Mouse (Mus musculus): Measurements from ENCODE around the gene Trim63. TPM values are rescaled to one million over a fixed set of nuclear protein-coding genes. Genes with fewer than 3 reads are reported as not detected.
A peak's percentile ranks its signal among the peaks of the same experiment; 100 is the strongest.
"Not testable (repeated sequence)": the region's sequence is repeated elsewhere in the genome, so short reads cannot be mapped to it uniquely, and the experiment has no call there.

The Trim63 gene
- polyA plus RNA-seq, 1 experiment from 2014 or later: 3.7 TPM

DNA sequence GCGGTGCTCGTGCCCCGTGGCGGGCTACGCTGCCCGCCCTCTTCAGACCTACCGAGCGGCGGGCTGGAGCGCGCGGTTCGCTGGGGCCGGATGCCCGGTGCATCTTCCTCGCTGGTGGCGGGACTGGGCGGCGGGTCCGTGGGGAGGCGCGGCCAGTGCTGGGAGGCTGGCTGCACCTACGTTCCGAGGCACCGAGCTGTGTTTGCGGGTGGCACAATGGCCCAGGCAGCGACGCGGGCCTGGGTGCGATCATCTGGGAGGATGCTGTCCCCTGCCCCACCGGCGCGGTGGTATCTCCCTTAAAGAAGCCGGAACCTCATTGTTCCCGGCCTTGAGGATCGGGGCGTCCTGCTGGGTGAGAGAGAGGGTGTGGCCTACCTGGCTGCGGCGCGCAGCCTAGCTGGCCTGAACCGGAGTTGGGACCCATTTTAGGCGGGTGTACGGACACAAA is 27.3 kb upstream of the Trim63 start, which contains the start of gene Pdik1l:
TSS of gene Pdik1l (minus strand) at position 321 of the 451 bp plus-strand sequence.
- H3K27ac ChIP-seq: peak within 1 kb of the TSS; percentile 100
- H3K4me2 ChIP-seq: peak within 1 kb of the TSS; percentile 94
- peaks cover 33% of the 10 kb centered on the region for H3K4me1 ChIP-seq
- no peaks in the 10 kb centered on the region for H3K9me3 ChIP-seq (replicated peaks)
- H3K27me3 ChIP-seq: peaks cover 5% of the 10 kb centered on the region
- H3K9ac ChIP-seq: peak within 1 kb of the TSS; percentile 95
- peak; percentile 86 for ATAC-seq (replicated peaks; ENCODE audit: low FRiP score)
- WGBS: under 1% methylated on average over 43 of the region's 43 CpGs
- H3K36me3 ChIP-seq: peaks cover 25% of the 10 kb centered on the region
- H3K4me3 ChIP-seq (replicated peaks): peak within 1 kb of the TSS; percentile 81

DNA sequence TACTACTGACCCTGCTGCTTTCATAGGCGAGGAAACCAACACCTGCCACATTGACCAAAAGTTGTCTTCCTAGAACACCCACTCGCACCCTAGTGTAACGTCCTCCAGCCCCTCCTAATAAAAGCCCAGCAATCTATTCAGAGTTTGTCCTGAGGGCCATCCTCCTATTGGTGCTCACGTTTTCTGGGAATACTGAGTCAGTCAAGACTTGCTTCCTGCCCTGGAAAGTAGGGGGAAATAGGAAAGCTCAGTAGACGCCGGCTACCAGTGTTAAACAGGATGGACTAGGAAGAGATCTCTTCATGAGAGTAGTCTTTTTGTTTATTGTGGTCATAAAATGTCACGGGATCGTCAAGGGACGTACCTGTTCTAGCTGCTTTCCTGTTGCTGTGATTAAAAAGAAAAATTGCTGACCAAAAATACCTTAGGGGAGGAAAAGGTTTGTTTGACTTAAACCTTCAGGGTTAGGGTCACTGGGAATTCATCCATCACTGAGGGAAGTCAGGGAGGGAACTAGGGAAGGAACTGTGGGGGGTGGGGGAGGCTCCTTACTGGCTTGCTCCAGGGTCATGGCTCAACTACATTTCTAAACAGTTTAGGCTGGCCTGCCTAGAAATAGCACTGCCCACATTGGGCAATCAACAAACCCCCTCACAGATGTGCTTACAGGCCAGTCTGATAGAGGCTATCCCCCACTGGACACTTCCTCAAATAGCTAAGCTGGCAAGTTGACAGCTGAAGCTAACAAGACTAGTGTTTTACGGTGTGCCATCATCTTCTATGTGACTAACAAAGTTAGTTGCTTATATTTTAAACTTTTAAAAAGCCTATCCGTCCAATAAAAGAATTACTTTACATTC is 26.3 kb upstream of the Trim63 start:
- peaks cover 15% of the 10 kb centered on the region for H3K27me3 ChIP-seq
- no peaks in the 10 kb centered on the region for H3K9me3 ChIP-seq (replicated peaks)
- H3K4me1 ChIP-seq: peaks cover 33% of the 10 kb centered on the region
- peak overlapping the region; percentile 81 for H3K4me3 ChIP-seq (replicated peaks)
- WGBS: 13% methylated on average over 11 of the region's 11 CpGs
- H3K9ac ChIP-seq: peak overlapping the region; percentile 95
- peak overlapping the region; percentile 100 for H3K27ac ChIP-seq
- peaks cover 15% of the 10 kb centered on the region for H3K36me3 ChIP-seq
- no peak for ATAC-seq (replicated peaks; ENCODE audit: low FRiP score)
- H3K4me2 ChIP-seq: peak overlapping the region; percentile 94

GRCm38 (mm10) chr4:134292067-134292466 is 22.9 kb upstream of the Trim63 start:
- Histone ChIP-seq H3K4me1 (peaks cover 22% of the 10 kb centered on the region), H3K4me3 (replicated peaks) (no peak overlapping the region), H3K27me3 (peaks cover 25% of the 10 kb centered on the region), H3K9me3 (replicated peaks) (no peaks in the 10 kb centered on the region), H3K36me3 (no peaks in the 10 kb centered on the region), H3K9ac (no peak overlapping the region), H3K27ac (no peak overlapping the region), H3K4me2 (no peak overlapping the region)
- ATAC-seq (replicated peaks; ENCODE audit: low FRiP score): no peak
- WGBS: 24% methylated on average over 7 of the region's 7 CpGs

- Histone ChIP-seq H3K4me3 (replicated peaks) (no peak overlapping the region), H3K9me3 (replicated peaks) (no peaks in the 10 kb centered on the region), H3K9ac (no peak overlapping the region), H3K4me2 (no peak overlapping the region), H3K27me3 (peaks cover 25% of the 10 kb centered on the region), H3K36me3 (no peaks in the 10 kb centered on the region), H3K4me1 (peaks cover 18% of the 10 kb centered on the region), H3K27ac (no peak overlapping the region)
- no peak for ATAC-seq (replicated peaks; ENCODE audit: low FRiP score)
- WGBS: 68% methylated on average over 18 of the region's 18 CpGs
These were observed 21.7 kb upstream of the Trim63 start for GRCm38 (mm10) chr4:134293061-134293691.

GRCm38 (mm10) chr4:134293692-134294163 is 21.2 kb upstream of the Trim63 start:
- Histone ChIP-seq H3K27me3 (peaks cover 25% of the 10 kb centered on the region), H3K4me1 (peaks cover 13% of the 10 kb centered on the region), H3K27ac (no peak overlapping the region), H3K36me3 (no peaks in the 10 kb centered on the region), H3K9ac (no peak overlapping the region), H3K4me2 (no peak overlapping the region), H3K9me3 (replicated peaks) (no peaks in the 10 kb centered on the region), H3K4me3 (replicated peaks) (no peak overlapping the region)
- 62% methylated on average over 9 of the region's 9 CpGs for WGBS
- ATAC-seq (replicated peaks; ENCODE audit: low FRiP score): no peak

GRCm38 (mm10) chr4:134296096-134296495 is 18.8 kb upstream of the Trim63 start:
- not testable (repeated sequence) for H3K9ac ChIP-seq; H3K4me1 ChIP-seq; H3K9me3 ChIP-seq (replicated peaks); ATAC-seq (replicated peaks; ENCODE audit: low FRiP score); H3K4me2 ChIP-seq; H3K4me3 ChIP-seq (replicated peaks); H3K36me3 ChIP-seq; H3K27ac ChIP-seq
- peaks cover 25% of the 10 kb centered on the region for H3K27me3 ChIP-seq
- WGBS: 90% methylated on average over 4 of the region's 4 CpGs

DNA sequence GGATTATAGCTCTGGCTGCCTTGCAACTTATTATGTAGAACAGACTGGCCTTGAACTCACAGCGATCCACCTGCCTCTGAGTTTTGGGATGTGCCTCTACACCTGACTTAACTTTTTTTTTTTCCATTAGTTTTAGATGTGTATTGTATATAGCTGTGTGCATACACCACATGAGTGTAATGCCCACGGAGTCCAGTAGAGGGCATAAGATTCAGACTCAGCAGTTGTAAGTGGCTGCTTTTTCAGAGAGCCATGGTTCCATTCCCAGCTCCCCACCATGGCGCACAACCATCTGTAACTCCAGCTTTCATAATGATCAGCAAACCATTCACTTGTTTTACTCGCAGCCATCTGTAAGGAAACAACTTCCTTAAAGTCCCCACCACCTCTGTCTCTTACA is 18.4 kb upstream of the Trim63 start:
- Histone ChIP-seq H3K27me3 (peaks cover 25% of the 10 kb centered on the region), H3K4me2 (no peak overlapping the region), H3K4me1 (peaks cover 5% of the 10 kb centered on the region; the same call in 1 of the 2 replicates), H3K4me3 (replicated peaks) (no peak overlapping the region), H3K27ac (no peak overlapping the region), H3K9ac (no peak overlapping the region), H3K36me3 (no peaks in the 10 kb centered on the region), H3K9me3 (replicated peaks) (no peaks in the 10 kb centered on the region)
- ATAC-seq (replicated peaks; ENCODE audit: low FRiP score): no peak
- WGBS: 90% methylated on average over 4 of the region's 4 CpGs

DNA sequence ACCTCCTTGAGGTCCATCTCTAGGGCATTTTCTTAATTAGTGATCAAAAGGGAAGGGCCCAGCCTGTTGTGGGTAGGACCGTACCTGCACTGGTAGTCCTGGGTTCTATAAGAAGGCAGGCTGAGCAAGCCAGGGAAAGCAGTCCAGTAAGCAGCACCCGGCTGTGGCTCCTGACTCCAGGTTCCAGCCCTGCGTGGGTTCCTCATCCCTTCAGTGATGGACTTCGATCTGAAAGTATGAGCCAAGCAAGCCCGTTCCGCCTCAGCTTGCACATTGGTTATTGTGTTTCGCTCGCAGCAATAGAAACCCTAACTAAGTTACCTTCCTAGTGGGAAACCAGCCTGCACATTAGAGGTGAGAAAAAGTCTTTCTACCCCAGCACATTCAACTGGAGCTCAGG is 17.6 kb upstream of the Trim63 start:
- peaks cover 23% of the 10 kb centered on the region for H3K27me3 ChIP-seq
- 81% methylated on average over 8 of the region's 8 CpGs for WGBS
- no peak overlapping the region for H3K4me2 ChIP-seq
- no peak for ATAC-seq (replicated peaks; ENCODE audit: low FRiP score)
- no peaks in the 10 kb centered on the region for H3K9me3 ChIP-seq (replicated peaks)
- no peak overlapping the region for H3K9ac ChIP-seq
- H3K4me3 ChIP-seq (replicated peaks): no peak overlapping the region
- H3K27ac ChIP-seq: no peak overlapping the region
- H3K36me3 ChIP-seq: no peaks in the 10 kb centered on the region
- H3K4me1 ChIP-seq: no peaks in the 10 kb centered on the region

DNA sequence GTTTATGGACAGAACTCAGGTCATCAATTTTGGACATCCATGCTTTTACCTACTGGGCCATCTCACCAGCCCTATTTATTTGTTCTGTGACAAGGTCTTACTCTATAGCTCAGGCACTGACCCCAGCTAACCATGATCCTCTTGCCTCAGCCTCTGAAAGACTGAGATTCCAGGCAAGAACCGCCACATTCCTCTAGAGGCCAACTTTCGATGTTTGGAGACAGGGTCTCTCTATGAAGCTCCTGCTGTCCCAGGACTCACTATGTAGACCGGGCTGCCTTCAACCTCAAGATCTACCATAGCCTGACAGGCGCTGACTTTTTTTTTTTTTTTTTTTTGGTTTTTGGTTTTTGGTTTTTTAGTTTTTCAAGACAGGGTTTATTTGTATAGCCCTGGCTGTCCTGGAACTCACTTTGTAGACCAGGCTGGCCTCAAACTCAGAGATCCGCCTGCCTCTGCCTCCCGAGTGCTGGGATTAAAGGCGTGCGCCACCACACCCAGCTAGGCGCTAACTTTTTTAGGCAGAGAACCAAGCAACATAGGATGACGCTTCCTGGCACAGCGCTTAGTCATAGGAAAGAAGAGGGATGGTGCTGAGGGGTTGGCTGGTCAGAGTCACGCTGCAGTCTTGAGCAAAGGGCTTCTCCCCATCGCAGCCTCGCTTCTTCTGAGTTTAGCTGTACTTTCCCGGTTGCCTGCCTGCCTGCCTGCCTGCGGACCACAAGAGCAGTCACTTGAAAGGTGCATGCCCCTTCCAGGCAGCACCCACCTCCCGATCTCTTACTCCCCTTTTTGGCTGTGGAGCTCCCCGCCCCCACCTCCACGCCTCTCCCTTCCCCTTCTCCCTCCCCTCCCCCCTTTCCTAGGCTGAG is 16.1 kb upstream of the Trim63 start:
- H3K4me1 ChIP-seq: no peaks in the 10 kb centered on the region
- H3K27ac ChIP-seq: no peak overlapping the region
- H3K36me3 ChIP-seq: no peaks in the 10 kb centered on the region
- no peak overlapping the region for H3K4me3 ChIP-seq (replicated peaks)
- no peaks in the 10 kb centered on the region for H3K9me3 ChIP-seq (replicated peaks)
- H3K27me3 ChIP-seq: peaks cover 8% of the 10 kb centered on the region
- H3K9ac ChIP-seq: no peak overlapping the region
- 77% methylated on average over 19 of the region's 19 CpGs for WGBS
- no peak overlapping the region for H3K4me2 ChIP-seq
- ATAC-seq (replicated peaks; ENCODE audit: low FRiP score): no peak

GRCm38 (mm10) chr4:134299498-134299810 is 15.5 kb upstream of the Trim63 start:
- no peaks in the 10 kb centered on the region for H3K9me3 ChIP-seq (replicated peaks)
- no peak overlapping the region for H3K9ac ChIP-seq
- no peak overlapping the region for H3K4me2 ChIP-seq
- no peaks in the 10 kb centered on the region for H3K36me3 ChIP-seq
- no peak for ATAC-seq (replicated peaks; ENCODE audit: low FRiP score)
- no peaks in the 10 kb centered on the region for H3K4me1 ChIP-seq
- H3K27me3 ChIP-seq: peaks cover 3% of the 10 kb centered on the region; the same call in 1 of the 2 replicates
- 65% methylated on average over 4 of the region's 4 CpGs for WGBS
- H3K27ac ChIP-seq: no peak overlapping the region
- no peak overlapping the region for H3K4me3 ChIP-seq (replicated peaks)

DNA sequence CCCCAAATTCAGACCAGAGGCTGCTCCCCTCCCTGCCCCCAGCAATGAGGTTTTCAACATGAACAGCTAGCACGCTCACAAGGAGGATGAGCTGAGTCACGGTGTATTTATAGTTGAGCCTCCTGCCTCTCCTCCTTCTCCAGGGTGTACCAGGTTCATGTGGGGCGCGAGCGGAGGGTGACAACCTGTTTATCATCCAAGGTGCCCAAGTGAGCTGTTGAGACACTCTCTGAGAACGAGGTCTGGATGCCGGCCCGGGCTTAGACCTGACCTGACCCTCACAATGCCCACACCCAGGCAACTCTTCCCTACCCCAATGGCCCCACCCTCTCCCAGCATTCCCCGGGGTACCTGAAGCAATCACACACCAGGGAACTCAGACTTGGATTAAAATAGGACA is 14.6 kb upstream of the Trim63 start:
- no peak overlapping the region for H3K4me3 ChIP-seq (replicated peaks)
- no peak overlapping the region for H3K9ac ChIP-seq
- peaks cover under 1% of the 10 kb centered on the region; the same call in 1 of the 2 replicates for H3K27me3 ChIP-seq
- no peaks in the 10 kb centered on the region for H3K36me3 ChIP-seq
- no peak overlapping the region for H3K27ac ChIP-seq
- WGBS: 65% methylated on average over 9 of the region's 9 CpGs
- no peaks in the 10 kb centered on the region for H3K4me1 ChIP-seq
- H3K9me3 ChIP-seq (replicated peaks): no peaks in the 10 kb centered on the region
- H3K4me2 ChIP-seq: no peak overlapping the region
- ATAC-seq (replicated peaks; ENCODE audit: low FRiP score): no peak

Data from kidney, embryonic 15.5 days (tissue).